Mouse (Mus musculus) embryonic facial prominence, embryonic 13.5 days (tissue): ENCODE results near the gene Tnfsf13. TPM values are rescaled to one million over a fixed set of nuclear protein-coding genes. Genes with fewer than 3 reads are reported as not detected.
A peak's percentile ranks its signal among the peaks of the same experiment; 100 is the strongest.

Source experiments
- ATAC-seq: fragments of 200-750 bp; cut with Nextera tagmentation; 2 replicates; pipeline ENCODE4 v1.8.0; 2017; ENCODE audit warnings: low read depth; ENCODE audit not compliant: insufficient number of reproducible peaks, insufficient read depth, low FRiP score, low TSS enrichment
- H3K27ac ChIP-seq: fragments of 300-500 bp; sonication (generic); 2 replicates; pipeline ENCODE4 v1.5.1; 2015; ENCODE audit warnings: moderate library complexity, mild to moderate bottlenecking, inconsistent platforms
- H3K27me3 ChIP-seq: fragments of 300-500 bp; sonication (generic); 2 replicates; pipeline ENCODE4 v1.6.1; 2015; ENCODE audit warnings: mild to moderate bottlenecking, inconsistent platforms
- H3K36me3 ChIP-seq: fragments of 300-500 bp; sonication (generic); 2 replicates; pipeline ENCODE4 v1.6.1; 2015; ENCODE audit warnings: mild to moderate bottlenecking, inconsistent platforms
- H3K4me1 ChIP-seq: fragments of 300-500 bp; sonication (generic); 2 replicates; pipeline ENCODE4 v1.6.1; 2015; ENCODE audit warnings: inconsistent platforms
- H3K4me2 ChIP-seq: fragments of 300-500 bp; sonication (generic); 2 replicates; pipeline ENCODE4 v1.6.1; 2015; ENCODE audit warnings: moderate library complexity, mild to moderate bottlenecking, inconsistent platforms
- H3K4me3 ChIP-seq: fragments of 300-500 bp; sonication (generic); 2 replicates; pipeline ENCODE4 v1.5.1; 2015; ENCODE audit warnings: mild to moderate bottlenecking, inconsistent platforms
- H3K9ac ChIP-seq: fragments of 300-500 bp; sonication (generic); 2 replicates; pipeline ENCODE4 v1.6.1; 2015; ENCODE audit warnings: mild to moderate bottlenecking, inconsistent platforms
- H3K9me3 ChIP-seq: fragments of 300-500 bp; sonication (generic); 2 replicates; pipeline ENCODE4 v1.6.1; 2016; ENCODE audit warnings: inconsistent platforms
- WGBS: fragments of 180-500 bp; shearing (Covaris S2); methylation state at CpG from one replicate; pipeline ENCODE4 v1.1.7; 2015; ENCODE audit warnings: mixed read lengths; 5-methylcytosine and 5-hydroxymethylcytosine counted together
- polyA plus RNA-seq: library from polyadenylated mRNA; unstranded; fragments of >200 nt; fragmentation: Nextera tagmentation; extraction: Ambion mirVana; gene quantifications from 2 replicates; pipeline ENCODE4 v1.2.1, GENCODE M21; 2015

Gene Tnfsf13
- polyA plus RNA-seq, 1 experiment from 2014 or later = 0.21 TPM

DNA sequence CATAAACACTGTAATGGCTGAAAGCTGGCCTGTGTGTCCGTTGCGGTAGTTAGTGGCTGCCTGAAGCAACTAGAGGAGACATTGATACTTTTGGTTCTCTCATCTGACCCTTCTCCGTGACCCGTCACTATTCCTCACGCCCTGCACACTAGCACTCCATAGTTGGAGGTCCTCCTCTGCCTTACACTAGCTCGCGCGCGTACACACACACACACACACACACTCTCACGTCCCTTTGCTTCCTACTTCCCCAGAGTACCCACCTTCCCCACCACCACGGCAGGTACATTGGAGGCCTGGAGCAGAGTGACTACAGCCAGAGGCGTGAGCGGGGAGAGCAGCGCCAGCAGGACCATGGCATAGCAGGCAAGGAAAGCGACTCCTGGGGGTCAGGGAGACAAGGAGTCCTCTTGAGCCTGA is 28.1 kb downstream of the Tnfsf13 start:
- WGBS = 85% methylated on average over 15 of the region's 15 CpGs
- no peak overlapping the region for H3K9ac ChIP-seq
- H3K36me3 ChIP-seq = peaks cover 54% of the 10 kb centered on the region
- no peak overlapping the region for H3K4me2 ChIP-seq
- no peaks in the 10 kb centered on the region for H3K27me3 ChIP-seq
- ATAC-seq = no peak
- H3K4me1 ChIP-seq = peaks cover 35% of the 10 kb centered on the region
- H3K4me3 ChIP-seq = no peak overlapping the region
- peak overlapping the region; percentile 44; the same call in 1 of the 2 replicates for H3K27ac ChIP-seq
- no peaks in the 10 kb centered on the region for H3K9me3 ChIP-seq

DNA sequence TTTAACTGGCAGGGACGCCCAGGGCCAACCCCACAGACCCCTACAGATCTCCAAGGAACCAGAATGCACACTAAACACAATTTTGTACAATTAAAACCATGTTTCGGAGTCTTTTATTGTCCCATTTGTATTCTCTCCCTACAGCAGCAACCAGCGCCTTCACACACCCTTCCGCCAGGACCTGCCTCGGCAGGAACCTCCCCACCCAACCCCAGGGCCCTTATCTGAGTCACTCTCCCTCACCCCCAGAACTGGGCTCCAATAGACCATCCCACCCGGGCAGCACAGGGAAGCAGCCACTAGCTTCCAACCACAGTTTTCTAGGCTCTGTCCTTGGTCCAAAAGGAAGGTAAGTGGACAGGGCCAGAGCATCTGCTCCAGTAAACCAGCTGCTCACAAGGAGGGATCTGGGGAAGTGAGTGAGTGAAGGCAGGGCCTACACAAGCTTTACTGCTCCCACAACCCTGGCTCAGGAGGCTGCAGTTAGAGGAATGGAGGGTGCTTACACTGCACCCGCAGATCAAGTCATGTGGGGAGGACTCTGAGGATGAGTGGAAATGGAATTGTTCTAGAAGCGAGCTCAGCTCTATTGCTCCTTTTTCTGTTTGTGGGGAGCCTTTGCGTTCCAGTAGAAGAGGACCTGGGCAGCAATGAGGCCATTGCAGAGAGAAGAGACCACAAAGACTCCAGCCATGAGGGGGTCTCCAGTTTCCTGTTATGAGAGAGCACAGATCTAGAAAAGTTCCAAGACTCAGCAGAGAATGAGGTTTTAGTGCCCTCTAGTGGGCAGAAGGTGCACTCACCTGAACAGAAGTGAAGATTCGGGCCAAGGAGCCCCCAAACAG is 28.7 kb downstream of the Tnfsf13 start:
- 0 out of 2 replicates have a peak overlapping the region, but pooled peaks have one; percentile 38 for H3K9ac ChIP-seq
- H3K27me3 ChIP-seq = no peaks in the 10 kb centered on the region
- peaks cover 60% of the 10 kb centered on the region for H3K36me3 ChIP-seq
- no peak overlapping the region for H3K4me2 ChIP-seq
- WGBS = 68% methylated on average over 10 of the region's 10 CpGs
- peak overlapping the region; percentile 45 for H3K27ac ChIP-seq
- no peak for ATAC-seq
- H3K4me1 ChIP-seq = peaks cover 35% of the 10 kb centered on the region
- no peaks in the 10 kb centered on the region for H3K9me3 ChIP-seq
- H3K4me3 ChIP-seq = no peak overlapping the region

DNA sequence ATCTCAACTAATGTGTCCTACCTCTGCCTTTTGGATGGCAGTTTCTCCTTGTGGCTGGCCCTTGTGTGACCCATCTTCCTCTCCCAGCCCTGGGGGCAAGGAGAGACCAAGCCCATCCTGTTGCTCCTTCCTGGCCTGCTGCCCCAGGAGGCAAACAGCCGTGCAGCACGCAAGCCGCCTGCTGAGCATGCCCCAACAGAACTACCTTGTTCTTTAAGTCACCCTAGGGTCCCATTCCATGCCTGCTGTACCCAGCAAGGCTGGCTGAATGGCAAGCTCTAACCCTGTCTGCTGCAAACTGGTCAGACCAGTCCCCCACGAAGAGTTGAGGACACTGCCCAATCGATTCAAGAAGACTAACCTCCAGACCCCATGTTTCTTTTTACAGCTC is 29.5 kb downstream of the Tnfsf13 start:
- Histone ChIP-seq H3K4me2 (0 out of 2 replicates have a peak overlapping the region, but pooled peaks have one; percentile 32), H3K9ac (peak overlapping the region; percentile 56; the same call in 1 of the 2 replicates), H3K36me3 (peaks cover 68% of the 10 kb centered on the region), H3K9me3 (no peaks in the 10 kb centered on the region), H3K4me1 (peaks cover 28% of the 10 kb centered on the region), H3K27ac (0 out of 2 replicates have a peak overlapping the region, but pooled peaks have one; percentile 66), H3K27me3 (no peaks in the 10 kb centered on the region), H3K4me3 (no peak overlapping the region)
- no peak for ATAC-seq
- 50% methylated on average over 5 of the region's 5 CpGs for WGBS

DNA sequence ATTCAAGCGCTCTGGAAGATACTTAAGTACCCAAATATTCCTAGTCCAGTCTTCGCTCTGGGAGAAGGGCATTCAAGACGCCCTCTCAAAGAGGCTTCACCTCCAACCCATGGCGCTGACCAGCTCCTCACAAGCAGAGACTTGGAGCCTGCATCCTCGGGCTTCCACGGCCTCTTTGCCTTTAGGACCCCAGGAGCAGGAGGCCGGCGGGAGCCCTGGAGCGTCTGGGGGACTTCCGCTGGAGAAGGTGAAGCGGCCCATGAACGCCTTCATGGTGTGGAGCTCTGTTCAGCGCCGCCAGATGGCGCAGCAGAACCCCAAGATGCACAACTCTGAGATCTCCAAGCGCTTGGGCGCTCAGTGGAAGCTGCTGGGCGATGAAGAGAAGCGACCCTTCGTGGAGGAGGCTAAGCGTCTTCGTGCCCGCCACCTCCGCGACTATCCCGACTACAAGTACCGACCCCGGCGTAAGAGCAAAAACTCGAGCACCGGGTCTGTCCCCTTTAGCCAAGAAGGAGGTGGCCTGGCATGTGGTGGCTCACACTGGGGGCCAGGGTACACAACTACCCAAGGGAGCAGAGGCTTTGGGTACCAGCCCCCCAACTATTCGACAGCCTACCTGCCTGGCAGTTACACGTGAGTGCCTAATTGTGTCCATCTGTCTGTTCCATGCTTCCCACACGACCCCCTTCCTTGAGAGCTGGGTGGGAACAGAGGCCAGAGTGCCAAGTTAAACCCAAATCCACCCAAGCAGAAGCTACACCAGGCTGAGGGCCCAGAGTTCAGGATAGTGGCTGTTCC is 30.1 kb downstream of the Tnfsf13 start, which contains the start of gene Sox15:
Gene Sox15 (plus strand): TSS at position 51 of the 801 bp plus-strand sequence.
- Histone ChIP-seq H3K4me3 (0 out of 2 replicates have a peak within 1 kb of the TSS, but pooled peaks have one; percentile 7), H3K9ac (peak within 1 kb of the TSS; percentile 56), H3K9me3 (no peaks in the 10 kb centered on the region), H3K27me3 (no peaks in the 10 kb centered on the region), H3K4me1 (peaks cover 28% of the 10 kb centered on the region), H3K4me2 (peak within 1 kb of the TSS; percentile 32), H3K27ac (peak within 1 kb of the TSS; percentile 66), H3K36me3 (peaks cover 74% of the 10 kb centered on the region)
- peak; percentile 69 for ATAC-seq
- 19% methylated on average over 34 of the region's 34 CpGs for WGBS

DNA sequence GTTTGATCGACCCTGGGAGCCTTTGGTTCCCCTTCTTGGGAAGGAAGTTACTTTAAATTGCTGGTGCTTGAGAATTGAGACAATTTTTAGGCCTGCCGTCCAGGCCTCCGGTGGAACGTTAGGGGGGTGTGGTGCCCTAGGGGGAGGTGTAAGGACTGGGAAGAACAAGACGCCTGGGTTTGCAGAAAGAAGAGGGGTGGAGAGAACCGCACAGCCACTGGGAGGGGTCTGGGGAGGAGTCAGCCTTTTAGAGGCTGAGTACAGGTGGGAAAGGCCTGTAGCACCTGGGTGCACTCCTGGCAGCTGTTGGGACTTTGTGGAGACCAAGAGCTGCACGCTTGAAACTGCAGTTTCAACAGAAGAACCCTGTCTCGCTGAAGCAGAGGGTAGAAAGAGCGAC is 30.8 kb downstream of the Tnfsf13 start:
- no peak overlapping the region for H3K9ac ChIP-seq
- H3K9me3 ChIP-seq = no peaks in the 10 kb centered on the region
- peaks cover 28% of the 10 kb centered on the region for H3K4me1 ChIP-seq
- H3K27me3 ChIP-seq = no peaks in the 10 kb centered on the region
- peak overlapping the region; percentile 32 for H3K4me2 ChIP-seq
- peaks cover 81% of the 10 kb centered on the region for H3K36me3 ChIP-seq
- 27% methylated on average over 9 of the region's 9 CpGs for WGBS
- H3K4me3 ChIP-seq = no peak overlapping the region
- peak overlapping the region; percentile 66 for H3K27ac ChIP-seq
- no peak for ATAC-seq

DNA sequence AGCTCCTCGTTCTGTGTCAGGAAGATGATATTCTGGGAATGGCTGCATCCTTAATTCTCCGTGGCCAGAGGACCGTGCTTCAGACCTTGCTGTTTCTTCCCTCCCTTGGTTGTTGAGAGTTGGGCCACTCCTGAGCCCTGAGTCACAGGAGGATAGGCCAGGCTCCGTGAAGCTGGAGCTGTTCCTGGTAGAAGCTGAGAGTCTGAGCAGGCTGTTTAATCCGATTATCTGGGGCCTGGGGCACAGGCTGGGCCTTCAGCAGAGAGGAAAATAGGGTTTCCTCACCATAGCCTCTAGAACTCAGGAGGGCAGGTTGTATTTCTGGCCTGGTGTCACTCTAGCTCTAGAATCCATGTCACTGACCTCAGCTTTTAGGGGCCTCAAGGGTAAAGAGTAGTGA is 32.2 kb downstream of the Tnfsf13 start:
- no peak overlapping the region for H3K4me3 ChIP-seq
- no peaks in the 10 kb centered on the region for H3K9me3 ChIP-seq
- H3K27me3 ChIP-seq = no peaks in the 10 kb centered on the region
- peaks cover 84% of the 10 kb centered on the region for H3K36me3 ChIP-seq
- no peak overlapping the region; the same call in 1 of the 2 replicates for H3K9ac ChIP-seq
- no peak overlapping the region for H3K4me2 ChIP-seq
- H3K27ac ChIP-seq = 0 out of 2 replicates have a peak overlapping the region, but pooled peaks have one; percentile 29
- H3K4me1 ChIP-seq = peaks cover 28% of the 10 kb centered on the region
- no peak for ATAC-seq
- WGBS = 58% methylated on average over 5 of the region's 5 CpGs

DNA sequence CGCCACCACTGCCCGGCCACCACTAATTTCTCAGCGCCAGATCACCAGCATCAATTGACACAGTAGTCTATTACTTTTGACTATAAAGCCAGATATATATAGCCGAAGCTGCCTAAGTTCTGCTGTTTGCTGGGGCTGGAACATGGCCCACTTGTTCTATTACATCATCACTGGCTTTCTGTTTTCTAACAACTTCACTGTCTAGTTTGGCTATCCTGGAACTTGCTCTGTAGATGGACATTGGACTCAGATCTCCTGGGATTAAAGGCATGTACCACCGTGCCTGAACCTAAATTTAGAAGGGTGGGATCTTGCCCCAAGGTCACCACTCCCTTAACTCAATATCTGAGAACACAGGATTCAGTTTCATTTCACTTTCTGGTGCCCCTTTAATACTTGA is 39.7 kb downstream of the Tnfsf13 start:
- H3K27me3 ChIP-seq = no peaks in the 10 kb centered on the region
- H3K4me2 ChIP-seq = no peak overlapping the region
- no peak overlapping the region for H3K9ac ChIP-seq
- H3K4me3 ChIP-seq = no peak overlapping the region
- WGBS = 89% methylated on average over 5 of the region's 5 CpGs
- ATAC-seq = no peak
- peaks cover 97% of the 10 kb centered on the region for H3K36me3 ChIP-seq
- H3K27ac ChIP-seq = no peak overlapping the region
- no peaks in the 10 kb centered on the region for H3K4me1 ChIP-seq
- H3K9me3 ChIP-seq = no peaks in the 10 kb centered on the region

DNA sequence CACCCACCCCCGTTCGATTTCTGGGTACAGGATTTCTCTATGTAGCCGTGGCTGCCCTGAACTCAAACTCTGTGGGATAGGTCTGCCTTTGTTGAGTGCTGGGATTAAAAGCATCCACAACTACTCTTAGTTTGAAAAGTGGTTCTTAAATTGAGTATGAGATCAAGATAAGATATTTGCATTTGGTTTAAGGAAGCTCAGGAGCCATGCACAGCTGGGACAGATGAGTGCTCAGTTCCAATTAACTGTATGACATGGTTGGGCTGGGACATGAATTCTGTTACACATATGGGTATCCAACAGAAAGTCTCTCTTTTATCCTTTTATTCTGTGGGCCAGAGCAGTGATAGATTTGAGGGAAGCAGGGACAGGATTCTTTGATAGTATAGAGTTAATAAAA is 50.1 kb downstream of the Tnfsf13 start:
- no peaks in the 10 kb centered on the region for H3K27me3 ChIP-seq
- 0 out of 2 replicates have a peak overlapping the region, but pooled peaks have one; percentile 38 for H3K9ac ChIP-seq
- WGBS = 72% methylated on average over 3 of the region's 3 CpGs
- peak overlapping the region; percentile 81 for H3K4me2 ChIP-seq
- peaks cover 31% of the 10 kb centered on the region for H3K36me3 ChIP-seq
- H3K27ac ChIP-seq = no peak overlapping the region
- peaks cover 26% of the 10 kb centered on the region for H3K4me1 ChIP-seq
- ATAC-seq = no peak
- H3K4me3 ChIP-seq = peak overlapping the region; percentile 8; the same call in 1 of the 2 replicates
- no peaks in the 10 kb centered on the region for H3K9me3 ChIP-seq

DNA sequence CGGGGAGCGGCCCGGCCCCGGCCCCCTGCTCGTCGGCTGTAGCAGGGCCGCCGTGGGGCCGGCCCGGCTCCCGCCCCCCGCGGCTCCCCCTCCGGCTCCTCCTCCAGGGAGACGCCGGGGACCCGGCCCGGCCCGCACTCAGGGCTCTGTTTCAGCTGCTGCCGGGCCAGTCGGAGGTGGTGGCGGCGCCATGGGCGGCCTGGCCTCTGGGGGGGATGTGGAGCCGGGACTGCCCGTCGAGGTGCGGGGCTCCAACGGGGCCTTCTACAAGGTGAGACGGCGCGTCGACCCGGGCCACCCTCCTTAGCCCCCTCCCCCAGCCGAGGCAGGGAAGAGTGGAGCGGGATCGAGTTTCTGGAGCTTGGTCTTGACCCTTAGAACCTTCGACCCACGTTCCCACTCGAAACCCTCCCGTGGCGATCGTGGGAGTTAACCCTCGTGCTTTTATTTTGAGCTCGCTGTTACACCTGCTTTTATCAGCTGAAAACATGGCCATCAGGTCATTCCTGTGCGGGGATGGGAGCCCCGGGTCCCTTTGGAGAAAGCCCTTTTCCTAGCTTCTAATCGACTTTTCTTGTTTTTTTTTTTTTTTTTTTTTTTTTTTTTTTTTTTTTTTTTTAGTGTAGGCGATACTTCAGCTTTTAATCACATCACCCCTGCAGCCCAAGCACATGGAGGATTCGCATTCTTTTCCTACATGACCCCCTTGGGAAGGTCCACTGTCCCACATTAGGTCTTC is 52.3 kb downstream of the Tnfsf13 start:
- peak; percentile 53 for ATAC-seq
- Histone ChIP-seq H3K9ac (peak overlapping the region; percentile 92), H3K9me3 (no peaks in the 10 kb centered on the region), H3K27me3 (no peaks in the 10 kb centered on the region), H3K36me3 (peaks cover 14% of the 10 kb centered on the region), H3K4me2 (peak overlapping the region; percentile 81), H3K27ac (peak overlapping the region; percentile 97), H3K4me1 (peaks cover 26% of the 10 kb centered on the region), H3K4me3 (peak overlapping the region; percentile 79)
- WGBS = under 1% methylated on average over 37 of the region's 50 CpGs
